Mouse (Mus musculus) CD4-positive, CD25-positive, alpha-beta regulatory T cell, adult 4 months (primary cell): ENCODE results near the gene Gm20219. TPM values are rescaled to one million over a fixed set of nuclear protein-coding genes. Genes with fewer than 3 reads are reported as not detected.

Experiments used
- ATAC-seq: one replicate; pipeline ENCODE4 v1.8.0; 2017
- polyA plus RNA-seq, 2 experiments: library from polyadenylated mRNA; unstranded; fragments of 100-300 nt; shearing (Covaris generic); gene quantifications; one replicate each; pipeline ENCODE4 v1.2.1; 2017

The Gm20219 gene
- polyA plus RNA-seq, result 1 to 10 TPM; 3.1 to 3.2 TPM

- no peak for ATAC-seq
These were observed at the start of gene Gm20219 for GRCm38 (mm10) chr17:56554122-56554551. Gene Gm20219, minus strand, starts transcription at chr17:56554387.

DNA sequence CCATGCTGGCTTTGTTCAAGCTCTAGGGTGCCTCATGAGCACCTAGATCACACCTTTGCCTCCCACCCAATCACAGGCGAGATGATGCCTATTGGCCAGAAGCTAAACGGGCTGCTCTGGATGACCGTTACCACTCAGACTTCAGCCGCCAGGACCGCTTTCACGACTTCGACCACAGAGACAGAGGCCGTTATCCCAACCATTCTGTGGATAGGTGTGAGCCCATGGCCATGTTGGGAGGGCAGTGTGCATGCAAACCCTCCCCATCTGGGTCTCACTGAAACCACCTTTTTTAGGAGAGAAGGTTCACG is 49.8 kb upstream of the Gm20219 start:
- no peak for ATAC-seq

DNA sequence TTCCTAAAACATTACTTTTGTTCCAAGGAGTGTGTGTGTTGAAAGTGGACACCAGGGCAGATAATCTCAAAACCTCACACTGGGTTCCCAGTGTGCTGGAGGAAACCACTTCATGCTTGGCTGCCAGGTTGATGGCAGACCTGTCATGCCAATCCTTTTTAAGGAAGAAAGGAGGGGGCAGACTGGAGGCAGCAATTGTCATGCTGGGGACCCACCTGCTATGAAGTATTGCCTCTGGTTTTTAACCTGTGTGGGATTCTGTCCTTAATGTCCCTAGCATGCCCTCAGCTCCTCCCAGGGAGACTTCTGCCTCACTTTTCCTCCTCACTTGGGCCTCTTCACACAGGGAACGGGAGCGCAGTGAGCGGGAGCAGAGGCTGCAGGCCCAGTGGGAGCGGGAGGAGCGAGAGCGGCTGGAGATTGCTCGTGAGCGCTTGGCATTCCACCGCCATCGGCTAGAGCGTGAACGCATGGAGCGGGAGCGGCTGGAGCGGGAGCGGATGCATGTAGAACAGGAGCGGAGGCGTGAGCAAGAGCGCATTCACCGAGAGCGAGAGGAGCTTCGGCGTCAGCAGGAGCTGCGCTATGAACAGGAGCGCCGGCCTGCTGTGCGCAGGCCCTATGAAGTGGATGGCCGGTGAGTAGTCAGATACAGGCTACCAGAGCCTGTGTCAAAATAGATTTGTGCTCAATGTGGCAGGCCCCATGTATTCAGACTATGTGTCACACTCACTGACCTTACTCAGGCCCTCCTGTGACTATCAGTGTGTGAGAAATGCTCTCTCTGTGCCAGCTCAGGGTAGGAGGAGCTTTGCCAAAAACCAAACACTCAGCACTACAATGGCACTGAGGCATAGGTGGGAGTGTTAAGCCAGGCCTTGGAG is 49.2 kb upstream of the Gm20219 start:
- no peak for ATAC-seq

DNA sequence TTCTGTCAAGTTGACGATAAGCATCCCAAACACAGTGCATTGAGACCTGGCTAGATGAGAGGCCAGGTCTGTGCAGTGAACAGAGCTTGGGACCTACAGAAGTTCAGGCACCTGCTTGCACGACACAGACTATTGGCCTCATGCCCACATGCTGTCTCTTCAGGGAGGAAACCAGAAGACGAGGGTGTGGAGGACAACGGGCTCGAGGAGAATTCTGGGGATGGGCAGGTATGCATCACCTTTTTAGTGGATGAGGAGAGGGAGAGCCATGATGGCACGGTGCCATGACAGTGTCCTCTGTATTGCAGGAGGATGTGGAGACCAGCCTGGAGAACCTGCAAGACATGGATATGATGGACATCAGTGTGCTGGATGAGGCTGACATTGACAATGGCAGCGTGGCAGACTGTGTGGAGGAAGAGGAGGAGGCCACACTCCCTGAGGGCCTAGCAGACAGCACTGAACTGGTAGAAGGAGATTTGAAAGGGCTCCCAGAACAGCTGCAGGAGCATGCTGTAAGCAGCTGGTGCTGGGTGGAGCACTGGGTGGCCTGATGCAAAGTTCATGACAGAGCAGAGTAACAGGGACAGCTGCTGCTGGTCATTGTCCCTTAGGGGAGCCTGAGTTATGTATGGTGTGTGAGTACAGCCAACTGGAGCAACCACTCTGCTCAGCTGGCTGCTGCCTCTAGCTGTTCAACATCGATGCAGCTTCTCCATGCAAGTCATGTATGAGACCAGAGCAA is 39.5 kb upstream of the Gm20219 start:
- no peak for ATAC-seq

DNA sequence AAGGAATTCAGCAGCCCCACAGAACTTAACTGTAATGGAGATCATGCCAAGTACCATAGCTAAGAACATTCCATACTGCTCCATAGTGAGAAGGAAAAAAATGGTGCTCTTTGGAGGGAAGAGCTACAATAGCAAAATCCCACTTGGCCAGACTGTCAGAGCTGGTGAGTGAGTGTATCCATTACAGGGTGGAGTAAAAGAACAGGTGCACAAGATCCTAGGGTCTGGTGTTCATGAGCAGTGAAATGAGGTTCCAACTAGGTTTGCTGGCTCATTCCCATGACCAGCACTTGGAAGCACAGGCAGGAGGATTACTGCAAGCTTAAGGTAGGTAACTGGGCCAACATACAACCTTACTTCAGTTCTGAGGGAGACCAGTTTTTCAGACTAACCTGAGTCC is 38.4 kb upstream of the Gm20219 start:
- no peak for ATAC-seq

DNA sequence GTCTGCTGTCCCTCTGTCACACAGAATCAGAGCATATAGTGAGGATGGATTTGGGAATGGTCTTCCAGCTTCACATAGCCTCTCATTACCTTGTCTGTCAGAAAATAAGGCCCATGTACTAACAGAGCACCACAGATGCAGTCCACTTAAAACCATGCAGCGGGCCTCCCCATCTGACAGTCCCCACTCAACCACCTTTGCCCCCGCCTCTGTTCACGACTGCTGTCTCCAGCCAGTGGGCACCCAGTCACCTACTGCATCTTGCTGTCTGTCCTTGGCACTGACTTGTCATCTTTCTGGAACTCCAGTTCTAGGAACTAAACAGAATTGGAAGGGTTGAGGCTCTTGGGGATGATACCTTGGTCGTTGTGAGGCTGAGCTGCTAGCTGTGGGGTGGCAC is 34.7 kb upstream of the Gm20219 start:
- no peak for ATAC-seq

- no peak for ATAC-seq
These were observed 33.6 kb upstream of the Gm20219 start for GRCm38 (mm10) chr17:56587773-56588172.

- ATAC-seq, result peak; percentile 33
These were observed 31.1 kb upstream of the Gm20219 start for GRCm38 (mm10) chr17:56585171-56585821.

- ATAC-seq, result peak; percentile 86
These were observed 30.3 kb upstream of the Gm20219 start, which contains the start of the genes Safb2 and Safb for GRCm38 (mm10) chr17:56584257-56585130. Gene Safb2, minus strand, starts transcription at chr17:56584585. Gene Safb, plus strand, starts transcription at chr17:56584825.

GRCm38 (mm10) chr17:56583611-56584256 is 29.5 kb upstream of the Gm20219 start:
- no peak for ATAC-seq

GRCm38 (mm10) chr17:56583071-56583470 is 28.9 kb upstream of the Gm20219 start:
- no peak for ATAC-seq

DNA sequence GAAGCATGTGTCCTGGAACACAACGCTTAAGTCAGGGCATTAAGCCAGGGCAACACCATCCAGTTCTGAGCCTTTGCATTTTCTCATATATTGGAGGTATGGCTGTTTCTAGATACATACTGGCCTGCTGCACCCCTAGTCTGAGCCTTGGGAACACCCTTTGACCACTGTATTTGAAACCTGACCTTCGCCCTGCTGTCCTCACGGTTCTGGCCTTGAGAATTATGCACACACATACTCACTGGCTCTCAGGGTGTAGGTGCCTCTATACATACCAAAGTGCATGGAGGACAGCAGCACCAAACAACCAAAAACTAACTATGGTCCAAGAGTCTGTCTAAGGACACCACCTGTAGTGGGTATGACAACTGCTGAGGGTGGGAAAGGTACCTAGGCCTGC is 18.8 kb upstream of the Gm20219 start:
- no peak for ATAC-seq

DNA sequence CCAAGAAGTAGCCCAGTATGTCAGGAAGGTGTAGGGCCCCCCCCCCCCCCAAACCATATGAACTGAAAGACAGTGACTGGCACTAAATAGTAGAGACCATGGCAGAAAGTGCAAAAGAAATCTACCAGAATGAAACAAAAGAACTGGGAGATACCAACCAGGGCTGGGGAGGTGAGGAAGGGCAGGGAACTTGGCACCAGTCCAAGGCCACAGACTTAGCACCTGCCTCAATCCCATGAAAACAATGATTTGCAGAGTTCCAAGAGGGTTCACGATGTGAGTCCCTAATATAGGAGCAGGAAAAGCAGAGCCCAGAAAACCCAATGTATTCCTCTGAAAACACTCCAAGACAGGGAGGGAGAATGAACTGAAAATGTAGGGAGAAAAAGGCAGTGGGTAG is 18.0 kb upstream of the Gm20219 start:
- no peak for ATAC-seq

- ATAC-seq, result no peak
These were observed 16.1 kb upstream of the Gm20219 start for GRCm38 (mm10) chr17:56570287-56570686.

- no peak for ATAC-seq
These were observed 13.2 kb upstream of the Gm20219 start for GRCm38 (mm10) chr17:56567370-56567769.

DNA sequence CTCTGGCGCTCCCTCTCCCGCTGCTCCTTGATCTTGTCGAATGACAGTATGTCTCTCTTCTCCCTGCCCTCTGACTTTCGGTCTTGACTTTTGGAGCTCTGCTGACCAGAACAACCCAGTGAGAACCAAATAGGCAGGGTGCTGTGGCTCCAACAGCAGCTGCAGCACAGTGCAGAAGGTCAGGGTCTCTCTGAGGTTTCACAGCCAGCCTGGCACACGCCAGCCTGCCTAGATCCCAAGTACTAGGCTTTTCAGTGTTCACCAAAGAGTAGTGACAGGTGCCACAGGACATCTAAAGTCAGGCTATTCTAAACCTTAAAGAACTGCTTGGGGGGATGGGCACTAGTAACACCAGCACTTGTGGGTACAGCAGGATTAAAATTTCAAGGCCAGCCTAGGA is 12.7 kb upstream of the Gm20219 start:
- no peak for ATAC-seq

- no peak for ATAC-seq
These were observed 12.1 kb upstream of the Gm20219 start for GRCm38 (mm10) chr17:56566293-56566692.

DNA sequence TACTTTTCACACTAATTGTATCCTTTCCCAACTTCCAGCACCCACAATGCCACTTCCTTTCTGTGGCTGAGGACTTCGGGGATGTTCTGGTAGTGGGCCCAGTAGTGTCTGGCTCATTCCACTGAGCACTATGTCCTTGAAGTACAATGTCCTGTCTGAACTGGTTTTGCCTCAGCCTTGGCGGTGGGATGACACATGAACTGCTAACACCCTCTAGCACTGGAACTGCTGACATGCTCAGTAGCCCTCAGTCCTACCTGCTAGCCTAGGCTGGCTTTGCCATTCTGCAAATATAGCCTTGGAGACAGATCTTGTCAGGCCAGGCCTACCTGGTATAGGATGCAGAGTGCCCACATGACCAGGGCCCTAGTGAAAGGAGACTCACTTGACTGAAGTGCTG is 7.7 kb upstream of the Gm20219 start:
- no peak for ATAC-seq

- ATAC-seq, result no peak
These were observed 5.9 kb upstream of the Gm20219 start for GRCm38 (mm10) chr17:56560131-56560530.

DNA sequence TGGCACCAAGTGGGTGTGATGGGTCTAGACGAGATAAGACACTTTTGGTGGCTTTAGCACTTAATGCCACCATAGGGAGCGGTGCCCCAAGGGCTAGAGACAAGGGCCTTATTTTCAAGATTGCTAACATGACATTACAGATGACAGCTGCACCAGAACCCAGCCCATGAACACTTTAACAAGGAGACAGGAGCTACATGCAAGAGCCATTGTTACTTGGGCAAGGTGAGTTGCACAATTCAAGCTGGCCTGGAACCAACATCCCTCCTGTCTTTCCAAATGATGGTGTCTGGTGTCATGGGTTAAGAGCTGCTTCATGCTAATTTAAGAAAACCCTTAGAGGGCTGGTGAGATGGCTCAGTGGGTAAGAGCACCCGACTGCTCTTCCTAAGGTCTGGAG is 5.2 kb upstream of the Gm20219 start:
- no peak for ATAC-seq

DNA sequence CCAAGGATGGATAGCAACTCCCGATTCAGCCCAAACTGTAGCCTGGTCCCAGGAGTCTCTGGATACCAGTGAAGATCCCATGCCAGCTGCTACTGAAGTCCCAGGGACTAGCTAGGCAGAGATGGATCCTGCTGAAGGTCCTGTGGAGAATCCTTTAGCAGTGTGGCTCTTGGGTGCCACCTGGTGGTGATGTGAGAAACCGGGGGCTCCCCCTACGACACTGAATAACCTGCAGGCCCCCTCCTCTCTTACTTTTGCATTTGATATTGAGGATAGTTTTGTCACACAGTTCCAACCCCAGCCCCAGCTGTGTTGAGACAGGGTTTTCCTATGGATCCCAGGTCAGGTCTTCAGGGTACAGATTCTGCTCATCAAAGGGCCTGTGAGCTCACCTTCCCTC is 4.3 kb upstream of the Gm20219 start:
- ATAC-seq, result peak; percentile 72
